Mouse (Mus musculus): Measurements from ENCODE around the gene Clpb. TPM values are rescaled to one million over a fixed set of nuclear protein-coding genes. Genes with fewer than 3 reads are reported as not detected.

Clpb gene
- polyA plus RNA-seq, 1 experiment from 2014 or later, result 54.9 TPM

DNA sequence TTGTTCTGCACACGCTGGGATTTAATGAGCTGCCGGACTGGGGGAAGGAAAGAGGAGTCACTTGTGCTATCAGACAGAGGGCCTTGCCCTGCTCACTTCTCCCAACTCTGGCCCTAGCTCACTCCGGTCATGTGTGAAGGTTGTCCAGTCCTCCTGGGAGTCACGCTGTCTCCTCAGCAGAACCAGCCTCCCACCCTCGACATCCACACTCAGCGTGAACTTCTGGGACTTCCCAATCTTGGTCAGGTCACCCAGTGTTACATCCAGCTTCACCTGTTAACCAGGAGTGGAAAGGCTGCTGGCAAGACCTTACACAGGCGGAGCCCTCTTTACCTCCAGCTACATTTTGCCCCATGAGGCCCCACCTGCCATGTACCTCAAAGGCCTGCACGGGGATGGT is 168.0 kb downstream of the Clpb start:
- no peak overlapping the region for H3K27ac ChIP-seq (ENCODE audit: low read depth, low read length)
- H3K9me3 ChIP-seq (ENCODE audit: control insufficient read depth, low read length), result no peaks in the 10 kb centered on the region
- peaks cover 78% of the 10 kb centered on the region for H3K36me3 ChIP-seq (ENCODE audit: control insufficient read depth, insufficient read depth, low read length)
- H3K9ac ChIP-seq (ENCODE audit: low read depth, low read length), result no peak overlapping the region
- no peaks in the 10 kb centered on the region for H3K27me3 ChIP-seq (ENCODE audit: control insufficient read depth, insufficient read depth, low read length)
- H3K4me3 ChIP-seq (ENCODE audit: low read length), result no peak overlapping the region
- peaks cover 10% of the 10 kb centered on the region; the same call in 1 of the 2 replicates for H3K4me1 ChIP-seq (ENCODE audit: control insufficient read depth, insufficient read depth, low read length)
- no peak for ATAC-seq (ENCODE audit: low FRiP score, low TSS enrichment)
- WGBS, result 94% methylated on average over 8 of the region's 8 CpGs
- H3K4me2 ChIP-seq (replicated peaks; ENCODE audit: low read depth, low read length), result no peak overlapping the region

DNA sequence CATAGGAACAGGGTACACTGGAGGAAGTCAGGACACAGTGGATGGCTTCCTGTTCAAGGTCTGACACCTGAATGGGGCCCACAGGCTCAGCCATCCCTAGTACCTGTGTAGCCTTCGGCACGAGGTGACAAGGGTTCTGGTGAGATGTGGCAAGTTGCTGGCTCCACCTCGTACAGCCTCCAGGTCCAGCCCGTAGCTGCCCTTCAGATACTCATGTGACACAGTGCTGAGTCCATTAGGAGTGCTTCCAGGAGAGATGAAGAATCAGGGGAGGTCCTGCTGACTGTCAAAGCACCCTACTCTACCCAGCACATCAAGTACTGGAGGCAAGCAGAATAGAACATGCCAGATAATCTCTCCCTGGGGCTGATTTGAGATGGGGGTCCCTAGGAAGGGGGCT is 168.9 kb downstream of the Clpb start:
- Histone ChIP-seq H3K27ac (ENCODE audit: low read depth, low read length) (no peak overlapping the region), H3K4me2 (replicated peaks; ENCODE audit: low read depth, low read length) (no peak overlapping the region), H3K36me3 (ENCODE audit: control insufficient read depth, insufficient read depth, low read length) (peaks cover 69% of the 10 kb centered on the region), H3K9ac (ENCODE audit: low read depth, low read length) (no peak overlapping the region), H3K4me3 (ENCODE audit: low read length) (no peak overlapping the region), H3K4me1 (ENCODE audit: control insufficient read depth, insufficient read depth, low read length) (peaks cover 10% of the 10 kb centered on the region; the same call in 1 of the 2 replicates), H3K27me3 (ENCODE audit: control insufficient read depth, insufficient read depth, low read length) (no peaks in the 10 kb centered on the region), H3K9me3 (ENCODE audit: control insufficient read depth, low read length) (no peaks in the 10 kb centered on the region)
- 94% methylated on average over 4 of the region's 4 CpGs for WGBS
- no peak for ATAC-seq (ENCODE audit: low FRiP score, low TSS enrichment)

DNA sequence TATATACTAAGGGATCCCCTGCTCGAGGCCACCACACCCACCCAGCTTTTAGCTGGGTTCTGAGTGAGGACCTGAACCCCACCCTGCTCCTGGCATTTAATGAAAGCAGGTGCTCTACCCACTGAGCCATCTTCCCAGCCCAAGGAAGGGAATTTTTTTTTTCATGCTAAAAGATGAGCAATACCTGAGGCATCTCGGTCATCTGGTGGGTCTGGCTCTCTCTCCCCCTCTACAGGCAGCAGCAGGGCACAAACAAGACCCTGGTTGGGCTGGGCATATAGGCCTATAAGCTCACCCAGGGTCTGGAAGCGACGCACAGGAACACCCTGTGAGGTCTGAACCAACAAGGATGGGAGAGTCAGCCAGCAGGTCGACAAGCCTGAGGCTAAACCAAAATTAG is 169.9 kb downstream of the Clpb start:
- H3K36me3 ChIP-seq (ENCODE audit: control insufficient read depth, insufficient read depth, low read length), result peaks cover 59% of the 10 kb centered on the region
- H3K27ac ChIP-seq (ENCODE audit: low read depth, low read length), result no peak overlapping the region
- H3K9me3 ChIP-seq (ENCODE audit: control insufficient read depth, low read length), result no peaks in the 10 kb centered on the region
- H3K4me3 ChIP-seq (ENCODE audit: low read length), result no peak overlapping the region
- 76% methylated on average over 5 of the region's 5 CpGs for WGBS
- no peak overlapping the region for H3K4me2 ChIP-seq (replicated peaks; ENCODE audit: low read depth, low read length)
- H3K4me1 ChIP-seq (ENCODE audit: control insufficient read depth, insufficient read depth, low read length), result peaks cover 10% of the 10 kb centered on the region; the same call in 1 of the 2 replicates
- no peak overlapping the region for H3K9ac ChIP-seq (ENCODE audit: low read depth, low read length)
- ATAC-seq (ENCODE audit: low FRiP score, low TSS enrichment), result no peak
- H3K27me3 ChIP-seq (ENCODE audit: control insufficient read depth, insufficient read depth, low read length), result no peaks in the 10 kb centered on the region

DNA sequence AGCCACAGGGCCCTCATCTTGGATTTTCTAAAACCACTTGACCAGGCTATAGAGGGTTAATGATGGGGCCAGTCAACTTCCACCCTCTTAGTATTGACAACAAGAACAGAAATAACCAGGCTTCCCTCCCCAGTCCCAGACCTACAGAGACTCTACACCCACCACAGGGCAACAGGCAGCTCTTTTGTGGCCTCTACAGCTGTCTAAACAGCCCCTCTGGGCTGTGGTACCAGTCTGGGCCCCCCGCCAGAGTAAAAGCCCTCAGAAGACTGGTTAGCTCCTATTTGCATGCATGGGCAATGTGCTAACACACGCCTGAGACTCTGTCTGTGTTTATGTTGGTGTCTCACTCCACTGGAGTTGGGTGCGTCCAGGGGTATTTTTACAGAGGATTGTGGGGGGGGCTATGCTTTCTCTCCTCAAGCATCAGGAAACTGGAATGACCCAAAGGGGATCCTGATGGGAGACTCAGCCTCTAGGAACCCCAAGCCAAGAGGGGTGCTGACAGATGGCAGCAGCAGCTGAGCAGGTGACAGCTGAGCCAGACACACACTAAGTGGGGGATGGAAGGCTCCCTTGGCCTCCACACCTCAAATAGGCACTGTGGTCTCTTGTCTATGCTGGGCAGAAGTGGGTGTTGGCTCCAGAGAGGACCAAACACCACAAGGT is 170.6 kb downstream of the Clpb start:
- H3K27me3 ChIP-seq (ENCODE audit: control insufficient read depth, insufficient read depth, low read length), result no peaks in the 10 kb centered on the region
- no peak overlapping the region for H3K4me2 ChIP-seq (replicated peaks; ENCODE audit: low read depth, low read length)
- WGBS, result 54% methylated on average over 3 of the region's 3 CpGs
- no peak overlapping the region for H3K4me3 ChIP-seq (ENCODE audit: low read length)
- H3K9ac ChIP-seq (ENCODE audit: low read depth, low read length), result no peak overlapping the region
- peaks cover 52% of the 10 kb centered on the region for H3K36me3 ChIP-seq (ENCODE audit: control insufficient read depth, insufficient read depth, low read length)
- no peak overlapping the region for H3K27ac ChIP-seq (ENCODE audit: low read depth, low read length)
- ATAC-seq (ENCODE audit: low FRiP score, low TSS enrichment), result no peak
- H3K9me3 ChIP-seq (ENCODE audit: control insufficient read depth, low read length), result no peaks in the 10 kb centered on the region
- H3K4me1 ChIP-seq (ENCODE audit: control insufficient read depth, insufficient read depth, low read length), result peaks cover 14% of the 10 kb centered on the region; the same call in 1 of the 2 replicates

DNA sequence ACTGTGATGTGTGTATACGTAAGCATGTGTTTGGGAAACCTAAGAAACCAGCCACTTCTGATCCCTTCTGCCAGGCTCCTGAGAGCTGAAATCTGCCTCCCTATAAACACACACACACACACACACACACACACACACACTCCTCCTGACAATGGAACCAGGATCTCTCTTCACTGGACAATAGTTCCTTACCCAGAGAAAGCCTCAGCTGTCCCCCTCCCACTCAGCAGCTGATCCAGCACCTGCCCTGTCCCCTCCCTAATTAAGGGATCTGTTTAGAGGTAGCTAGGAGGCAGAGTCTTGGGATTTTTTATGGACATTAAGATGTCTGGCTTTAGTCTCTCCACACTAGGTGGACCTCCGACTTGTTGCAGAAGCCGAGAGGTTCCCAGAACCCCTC is 171.5 kb downstream of the Clpb start:
- no peak overlapping the region for H3K27ac ChIP-seq (ENCODE audit: low read depth, low read length)
- no peaks in the 10 kb centered on the region for H3K27me3 ChIP-seq (ENCODE audit: control insufficient read depth, insufficient read depth, low read length)
- H3K36me3 ChIP-seq (ENCODE audit: control insufficient read depth, insufficient read depth, low read length), result peaks cover 44% of the 10 kb centered on the region
- peaks cover 17% of the 10 kb centered on the region; the same call in 1 of the 2 replicates for H3K4me1 ChIP-seq (ENCODE audit: control insufficient read depth, insufficient read depth, low read length)
- WGBS, result 64% methylated on average over 3 of the region's 3 CpGs
- no peak for ATAC-seq (ENCODE audit: low FRiP score, low TSS enrichment)
- H3K9ac ChIP-seq (ENCODE audit: low read depth, low read length), result no peak overlapping the region
- peak overlapping the region; percentile 83; the same call in 1 of the 2 replicates for H3K4me3 ChIP-seq (ENCODE audit: low read length)
- no peaks in the 10 kb centered on the region for H3K9me3 ChIP-seq (ENCODE audit: control insufficient read depth, low read length)
- H3K4me2 ChIP-seq (replicated peaks; ENCODE audit: low read depth, low read length), result peak overlapping the region; percentile 64

DNA sequence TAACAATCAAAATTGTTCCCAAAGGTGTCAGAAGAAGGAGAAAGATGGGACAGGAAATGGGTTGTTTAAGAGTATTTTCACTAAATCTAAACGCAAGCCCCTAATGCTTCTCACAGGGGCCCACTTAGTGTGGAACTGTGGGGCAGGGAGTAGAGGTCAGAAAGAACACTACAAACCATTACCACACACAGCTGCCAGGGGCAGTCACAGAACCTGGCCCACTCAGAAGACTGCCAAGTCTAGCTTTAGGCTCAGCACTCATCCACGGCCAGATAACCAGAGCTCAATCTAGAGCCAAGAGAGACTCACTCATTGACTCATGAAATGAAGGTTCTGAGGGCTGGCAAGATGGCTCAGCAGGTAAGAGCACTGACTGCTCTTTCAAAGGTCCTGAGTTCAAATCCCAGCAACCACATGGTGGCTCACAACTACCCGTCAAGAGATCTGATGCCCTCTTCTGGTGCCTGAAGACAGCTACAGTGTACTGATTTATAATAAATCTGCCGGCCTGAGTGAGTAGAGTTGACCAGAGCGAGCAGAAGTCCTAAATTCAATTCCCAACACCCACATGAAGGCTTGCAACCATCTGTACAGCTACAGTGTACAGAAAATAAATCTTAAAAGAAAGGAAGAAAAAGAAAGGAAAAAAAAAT is 172.2 kb downstream of the Clpb start:
- Histone ChIP-seq H3K27ac (ENCODE audit: low read depth, low read length) (peak overlapping the region; percentile 91; the same call in 1 of the 2 replicates), H3K36me3 (ENCODE audit: control insufficient read depth, insufficient read depth, low read length) (peaks cover 37% of the 10 kb centered on the region), H3K27me3 (ENCODE audit: control insufficient read depth, insufficient read depth, low read length) (no peaks in the 10 kb centered on the region), H3K9me3 (ENCODE audit: control insufficient read depth, low read length) (no peaks in the 10 kb centered on the region), H3K4me3 (ENCODE audit: low read length) (peak overlapping the region; percentile 83), H3K4me2 (replicated peaks; ENCODE audit: low read depth, low read length) (peak overlapping the region; percentile 64), H3K9ac (ENCODE audit: low read depth, low read length) (peak overlapping the region; percentile 93), H3K4me1 (ENCODE audit: control insufficient read depth, insufficient read depth, low read length) (peaks cover 17% of the 10 kb centered on the region; the same call in 1 of the 2 replicates)
- 36% methylated on average over 5 of the region's 5 CpGs for WGBS
- no peak for ATAC-seq (ENCODE audit: low FRiP score, low TSS enrichment)

DNA sequence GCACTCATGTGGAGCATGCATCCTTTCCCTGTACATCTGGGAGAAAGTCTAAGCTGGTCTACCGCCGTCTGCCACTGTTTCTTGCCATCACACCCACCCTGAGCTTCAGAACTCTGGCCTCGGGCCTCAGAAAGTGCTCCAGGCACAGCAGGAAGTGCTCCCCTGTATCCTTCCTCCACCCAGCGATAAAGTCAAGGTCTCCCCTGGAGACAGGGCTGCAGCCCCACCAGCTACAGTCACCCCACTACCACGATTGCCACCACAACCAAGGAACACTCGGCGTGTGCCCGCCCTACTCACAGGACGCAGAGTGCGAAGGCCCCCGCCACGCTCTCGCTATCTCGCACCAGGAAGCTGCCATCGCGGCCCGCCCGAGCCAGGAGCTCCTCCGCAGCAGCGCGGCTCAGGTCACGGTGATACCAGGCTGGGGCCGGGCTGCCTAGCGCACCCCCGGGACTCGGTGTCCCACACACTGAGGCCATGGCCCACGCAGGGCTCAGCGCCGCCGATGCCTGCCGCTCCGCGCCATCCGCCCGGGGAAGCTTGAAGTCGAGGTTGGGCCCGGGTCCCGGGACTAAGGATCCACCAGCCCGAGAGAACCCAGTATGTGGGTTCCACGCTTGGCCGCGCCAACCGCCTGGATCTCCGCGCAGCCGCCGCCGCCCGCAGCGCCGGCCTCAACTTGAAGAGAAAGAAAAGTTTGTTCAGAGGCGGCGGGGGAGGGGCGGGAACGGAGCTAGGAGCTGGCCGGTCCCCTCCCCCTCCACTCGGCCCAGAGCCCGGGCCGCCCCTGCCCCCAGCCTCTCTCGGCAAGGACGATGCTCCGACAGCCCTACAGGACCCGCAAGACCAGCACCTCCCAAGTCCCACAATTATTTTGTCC is 173.1 kb downstream of the Clpb start:
- WGBS, result under 1% methylated on average over 56 of the region's 63 CpGs
- no peaks in the 10 kb centered on the region for H3K27me3 ChIP-seq (ENCODE audit: control insufficient read depth, insufficient read depth, low read length)
- no peaks in the 10 kb centered on the region for H3K9me3 ChIP-seq (ENCODE audit: control insufficient read depth, low read length)
- peaks cover 17% of the 10 kb centered on the region; the same call in 1 of the 2 replicates for H3K4me1 ChIP-seq (ENCODE audit: control insufficient read depth, insufficient read depth, low read length)
- peak overlapping the region; percentile 93 for H3K9ac ChIP-seq (ENCODE audit: low read depth, low read length)
- peak overlapping the region; percentile 83 for H3K4me3 ChIP-seq (ENCODE audit: low read length)
- ATAC-seq (ENCODE audit: low FRiP score, low TSS enrichment), result peak; percentile 51
- peak overlapping the region; percentile 64 for H3K4me2 ChIP-seq (replicated peaks; ENCODE audit: low read depth, low read length)
- peaks cover 28% of the 10 kb centered on the region for H3K36me3 ChIP-seq (ENCODE audit: control insufficient read depth, insufficient read depth, low read length)
- peak overlapping the region; percentile 91 for H3K27ac ChIP-seq (ENCODE audit: low read depth, low read length)

DNA sequence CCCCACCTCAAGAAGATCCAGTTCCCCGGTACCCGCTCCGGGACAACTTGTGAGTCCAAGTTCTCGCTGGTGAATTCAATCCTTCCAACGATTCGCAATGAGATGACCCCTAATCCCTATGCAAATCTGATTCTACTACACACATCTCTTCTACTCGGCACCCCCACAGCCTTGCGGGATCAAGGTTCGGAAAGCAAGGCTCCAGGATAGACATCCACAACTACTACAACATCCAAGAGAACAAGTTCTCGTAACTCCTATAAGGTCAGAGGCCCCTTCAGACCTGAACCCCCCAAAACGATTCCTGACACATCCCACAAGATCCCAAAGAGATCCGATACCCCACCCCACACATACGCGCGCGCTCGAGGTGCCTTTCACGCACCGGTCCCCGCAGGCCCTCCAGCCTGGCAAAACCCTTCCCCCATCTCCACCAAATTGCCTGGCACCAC is 173.7 kb downstream of the Clpb start:
- Histone ChIP-seq H3K9ac (ENCODE audit: low read depth, low read length) (peak overlapping the region; percentile 93), H3K4me3 (ENCODE audit: low read length) (peak overlapping the region; percentile 83), H3K27ac (ENCODE audit: low read depth, low read length) (peak overlapping the region; percentile 91), H3K4me1 (ENCODE audit: control insufficient read depth, insufficient read depth, low read length) (peaks cover 17% of the 10 kb centered on the region; the same call in 1 of the 2 replicates), H3K9me3 (ENCODE audit: control insufficient read depth, low read length) (no peaks in the 10 kb centered on the region), H3K36me3 (ENCODE audit: control insufficient read depth, insufficient read depth, low read length) (peaks cover 21% of the 10 kb centered on the region), H3K27me3 (ENCODE audit: control insufficient read depth, insufficient read depth, low read length) (no peaks in the 10 kb centered on the region), H3K4me2 (replicated peaks; ENCODE audit: low read depth, low read length) (peak overlapping the region; percentile 64)
- ATAC-seq (ENCODE audit: low FRiP score, low TSS enrichment), result peak; percentile 0; the same call in 1 of the 2 replicates
- under 1% methylated on average over 20 of the region's 20 CpGs for WGBS

Data from kidney, embryonic 14.5 days (tissue).